Comparison of ENCODE assay signal across 10 mouse cellular contexts in the genomic region with DNA sequence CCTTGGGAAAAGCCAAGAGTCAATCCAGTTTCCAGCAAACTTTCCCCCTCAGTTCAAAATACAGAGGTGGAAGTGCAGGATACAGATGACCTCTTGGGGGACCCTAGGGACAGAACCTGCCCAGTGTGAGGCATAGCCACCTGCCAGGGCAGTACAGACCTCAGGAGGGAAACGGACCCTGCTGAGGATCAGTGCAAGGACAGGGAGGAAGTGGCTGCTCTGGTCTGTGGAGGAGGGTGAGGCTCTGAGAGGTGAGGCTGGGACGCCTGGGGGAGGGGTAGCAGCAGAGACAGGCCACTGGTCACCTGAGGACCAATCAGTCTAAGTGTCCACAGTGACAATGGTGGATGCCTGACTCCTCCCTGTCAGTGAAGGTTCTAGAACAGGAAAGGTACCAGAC.
DNase-seq lines count a peak whose midpoint lies in the region; ATAC-seq lines count a peak whose summit lies in the region.
"Had no signal": no experiment of that assay in that cellular context is flagged by ENCODE, and none has a peak within 500 bp of the region (broad histone marks: within the 10 kb centered on the region; RNA-seq: fewer than 3 reads in every experiment).

No protein-coding gene starts in this region.

- no peaks in the 10 kb centered on the region for H3K9me3 ChIP-seq in heart, embryonic 11.5 days (replicated peaks; ENCODE audit: control insufficient read depth, low read length)
- no peaks in the 10 kb centered on the region for H3K9me3 ChIP-seq in kidney, embryonic 15.5 days (replicated peaks)

- H3K27me3 ChIP-seq in heart, embryonic 11.5 days (ENCODE audit: control insufficient read depth, insufficient read depth, low read length): no peaks in the 10 kb centered on the region; the same call in 1 of the 2 replicates
- peaks cover 3% of the 10 kb centered on the region; the same call in 1 of the 2 replicates for H3K27me3 ChIP-seq in kidney, embryonic 15.5 days

- WGBS in heart, embryonic 11.5 days (ENCODE audit: insufficient replicate concordance): 46% methylated on average over 2 of the region's 2 CpGs
- 59% methylated on average over 2 of the region's 2 CpGs for WGBS in kidney, embryonic 15.5 days

- no peak overlapping the region for H3K4me2 ChIP-seq in heart, embryonic 11.5 days
- no peak overlapping the region for H3K4me2 ChIP-seq in kidney, embryonic 15.5 days

- H3K4me1 ChIP-seq in heart, embryonic 11.5 days (ENCODE audit: control insufficient read depth, insufficient read depth, low read length): no peaks in the 10 kb centered on the region
- H3K4me1 ChIP-seq in kidney, embryonic 15.5 days: no peaks in the 10 kb centered on the region
- H3K4me1 ChIP-seq: forebrain, embryonic 10.5 days had no signal

- H3K9ac ChIP-seq in heart, embryonic 11.5 days (ENCODE audit: low read depth, low read length): no peak overlapping the region
- no peak overlapping the region for H3K9ac ChIP-seq in kidney, embryonic 15.5 days

- no peak for DNase-seq in heart, adult 9 months (ENCODE audit: low spot score in 2 of 2)
- DNase-seq in kidney, postnatal 10 days: no peak
- DNase-seq in testis, postnatal 10 days (ENCODE audit: low spot score): peak; percentile 42
- no peak for DNase-seq in testis, postnatal 14 days (ENCODE audit: low spot score)
- no peak for DNase-seq in spleen, adult 12 weeks (ENCODE audit: low spot score)

- ATAC-seq in heart, embryonic 11.5 days (replicated peaks; ENCODE audit: insufficient number of reproducible peaks, low FRiP score, low TSS enrichment): peak; percentile 56
- peak; percentile 17; the same call in 1 of the 2 replicates for ATAC-seq in kidney, embryonic 15.5 days (replicated peaks; ENCODE audit: low FRiP score)

- H3K27ac ChIP-seq in heart, embryonic 11.5 days (ENCODE audit: low read depth, low read length): no peak overlapping the region
- H3K27ac ChIP-seq in kidney, embryonic 15.5 days: no peak overlapping the region
- H3K27ac ChIP-seq: forebrain, embryonic 10.5 days; gastrocnemius, adult 2 months had no signal

- H3K36me3 ChIP-seq in heart, embryonic 11.5 days (ENCODE audit: control insufficient read depth, insufficient read depth, low read length): no peaks in the 10 kb centered on the region
- H3K36me3 ChIP-seq in kidney, embryonic 15.5 days: no peaks in the 10 kb centered on the region
- H3K36me3 ChIP-seq: forebrain, embryonic 10.5 days had no signal

- H3K4me3 ChIP-seq in heart, embryonic 11.5 days (ENCODE audit: low read depth, low read length): no peak overlapping the region
- no peak overlapping the region for H3K4me3 ChIP-seq in kidney, embryonic 15.5 days (replicated peaks)
- H3K4me3 ChIP-seq: forebrain, embryonic 10.5 days; gastrocnemius, adult 2 months; myocyte had no signal
